Comparison of ENCODE assay signal across 18 mouse cellular contexts in the genomic region with DNA sequence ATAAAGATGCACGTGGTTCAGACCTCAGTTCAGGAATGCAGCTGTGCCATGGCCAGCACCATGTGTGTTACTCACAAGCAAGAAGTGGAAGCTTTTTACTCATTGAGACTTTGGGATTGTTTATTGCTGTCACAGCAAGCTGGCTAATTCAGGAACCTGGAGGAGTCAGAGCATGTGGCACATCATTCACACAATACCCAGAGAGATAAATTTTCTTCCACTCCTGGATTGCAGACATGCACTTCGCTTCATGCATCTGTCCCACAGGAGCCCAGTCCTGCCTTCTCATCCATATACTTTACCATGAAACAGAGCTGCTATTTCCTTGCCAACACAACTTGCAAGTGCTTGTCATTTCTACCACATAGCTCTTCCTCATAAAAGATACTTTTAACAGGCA. TPM values are rescaled to one million over a fixed set of nuclear protein-coding genes. Genes with fewer than 3 reads are reported as not detected.
"Had no signal": no experiment of that assay in that cellular context is flagged by ENCODE, and none has a peak within 500 bp of the region (broad histone marks: within the 10 kb centered on the region; RNA-seq: fewer than 3 reads in every experiment).

No protein-coding gene starts in this region.

- DNase-seq: kidney, adult 11 months; kidney, adult 9 months; kidney, postnatal 36 days; layer of hippocampus, adult 9-11 months; layer of hippocampus, postnatal 36 days; lung, embryonic 14.5 days; lung, postnatal 10 days; lung, postnatal 4 days; thymus, postnatal 4 days had no signal

- H3K4me3 ChIP-seq: limb, embryonic 15.5 days; liver, embryonic 12.5 days; midbrain, embryonic 15.5 days; neural tube, embryonic 12.5 days had no signal

- H3K27ac ChIP-seq: kidney, postnatal 0 days; limb, embryonic 15.5 days; liver, embryonic 12.5 days; midbrain, embryonic 15.5 days; neural tube, embryonic 12.5 days had no signal

RNA-seq across cellular contexts. Expression of a gene that starts 22.9 kb away (rescaled TPM):
- total RNA-seq: layer of hippocampus, adult 18-20 months; layer of hippocampus, postnatal 36 days; megakaryocyte, adult 5-6 weeks; monocyte, adult 5-6 weeks; neutrophil, adult 5-6 weeks had no signal
